8 mouse cellular contexts compared by ENCODE assay signal in genomic region chr4:40844811-40845751, GRCm38 (mm10). TPM values are rescaled to one million over a fixed set of nuclear protein-coding genes. Genes with fewer than 3 reads are reported as not detected.
A peak's percentile ranks its signal among the peaks of the same experiment; 100 is the strongest.
DNase-seq lines count a peak whose midpoint lies in the region; ATAC-seq and TF ChIP-seq lines count a peak whose summit lies in the region.

No protein-coding gene starts in this region.

- TF ChIP-seq POLR2A in brain, embryonic 14.5 days (IDR thresholded peaks at IDR 0.05; ENCODE audit: borderline replicate concordance, extremely low read depth, insufficient read depth, insufficient read length, poor library complexity, severe bottlenecking): no peak

- H3K27me3 ChIP-seq in midbrain, embryonic 10.5 days (ENCODE audit: low read depth, poor library complexity, severe bottlenecking): no peaks in the 10 kb centered on the region
- H3K27me3 ChIP-seq in midbrain, embryonic 11.5 days (ENCODE audit: control insufficient read depth, insufficient read depth, low read length): no peaks in the 10 kb centered on the region
- H3K27me3 ChIP-seq in heart, embryonic 13.5 days (replicated peaks): no peaks in the 10 kb centered on the region

- 0 out of 2 replicates have a peak, but pooled peaks cover 3% of the 10 kb centered on the region for H3K36me3 ChIP-seq in midbrain, embryonic 10.5 days
- no peaks in the 10 kb centered on the region for H3K36me3 ChIP-seq in midbrain, embryonic 11.5 days (ENCODE audit: control insufficient read depth, insufficient read depth, low read length)
- no peaks in the 10 kb centered on the region for H3K36me3 ChIP-seq in heart, embryonic 13.5 days

- H3K4me3 ChIP-seq in midbrain, embryonic 10.5 days: no peak overlapping the region
- no peak overlapping the region for H3K4me3 ChIP-seq in midbrain, embryonic 11.5 days (ENCODE audit: low read depth, low read length)
- H3K4me3 ChIP-seq in heart, embryonic 13.5 days: no peak overlapping the region

- peak overlapping the region; percentile 63; the same call in 1 of the 2 replicates for H3K27ac ChIP-seq in midbrain, embryonic 10.5 days (replicated peaks)
- H3K27ac ChIP-seq in midbrain, embryonic 11.5 days (ENCODE audit: low read depth, low read length): no peak overlapping the region; the same call in 1 of the 2 replicates
- H3K27ac ChIP-seq in heart, embryonic 13.5 days (replicated peaks): peak overlapping the region; percentile 96

- H3K4me2 ChIP-seq in midbrain, embryonic 11.5 days: no peak overlapping the region
- H3K4me2 ChIP-seq in heart, embryonic 13.5 days: peak overlapping the region; percentile 50

- TF ChIP-seq CTCF in brain, embryonic 14.5 days (IDR thresholded peaks at IDR 0.05; ENCODE audit: borderline replicate concordance, extremely low read depth, insufficient read depth, insufficient read length): no peak

- peaks cover 21% of the 10 kb centered on the region for H3K4me1 ChIP-seq in midbrain, embryonic 10.5 days
- peaks cover 3% of the 10 kb centered on the region for H3K4me1 ChIP-seq in midbrain, embryonic 11.5 days (ENCODE audit: control insufficient read depth, insufficient read depth, low read length)
- peaks cover 99% of the 10 kb centered on the region for H3K4me1 ChIP-seq in heart, embryonic 13.5 days

- no peak overlapping the region for H3K9ac ChIP-seq in midbrain, embryonic 11.5 days (ENCODE audit: low read length)
- H3K9ac ChIP-seq in heart, embryonic 13.5 days: peak overlapping the region; percentile 74; the same call in 1 of the 2 replicates

- no peak for ATAC-seq in midbrain, embryonic 11.5 days (ENCODE audit: low FRiP score)
- ATAC-seq in heart, embryonic 13.5 days (ENCODE audit: extremely low read depth, insufficient number of reproducible peaks, low FRiP score, low TSS enrichment): no peak
- ATAC-seq in megakaryocyte, adult 5-6 weeks (ENCODE audit: poor library complexity, severe bottlenecking): peak; percentile 33

- no peak for DNase-seq in midbrain, embryonic 10.5 days (ENCODE audit: low spot score)
- DNase-seq in midbrain, embryonic 11.5 days (ENCODE audit: low spot score, missing footprints): no peak
- peak; percentile 31 for DNase-seq in brain, embryonic 14.5 days (ENCODE audit: low read depth)
- peak; percentile 83 for DNase-seq in kidney, postnatal 14 days
- no peak for DNase-seq in right cerebral cortex, adult 2 months (ENCODE audit: low spot score in 2 of 2)
- DNase-seq in frontal cortex, adult 2 months (ENCODE audit: extremely low spot score in 1 of 2, low spot score in 1 of 2): no peak

- no peaks in the 10 kb centered on the region for H3K9me3 ChIP-seq in midbrain, embryonic 10.5 days (replicated peaks)
- H3K9me3 ChIP-seq in midbrain, embryonic 11.5 days (ENCODE audit: control insufficient read depth, low read length): no peaks in the 10 kb centered on the region
- H3K9me3 ChIP-seq in heart, embryonic 13.5 days: no peaks in the 10 kb centered on the region

- WGBS in midbrain, embryonic 10.5 days: 60% methylated on average over 12 of the region's 12 CpGs
- WGBS in midbrain, embryonic 11.5 days: 57% methylated on average over 12 of the region's 12 CpGs
- WGBS in heart, embryonic 13.5 days: 27% methylated on average over 12 of the region's 12 CpGs

RNA-seq across cellular contexts. Expression of gene B4galt1, which starts 8.7 kb away (rescaled TPM):
- polyA plus RNA-seq in midbrain, embryonic 10.5 days (2016; fragmentation: Nextera tagmentation; extraction: Ambion mirVana): 18.3 and 18.4 TPM in 2 replicates
- 13.8 and 14.9 TPM in 2 replicates for polyA plus RNA-seq in midbrain, embryonic 11.5 days (2014; fragmentation: Nextera tagmentation; extraction: Ambion mirVana)
- polyA plus RNA-seq in brain, embryonic 14.5 days (2012; rRNA removed): 6.9 and 9.2 TPM in 2 replicates
- 46.2 and 48.1 TPM in 2 replicates for polyA plus RNA-seq in heart, embryonic 13.5 days (2015; fragmentation: Nextera tagmentation; extraction: Ambion mirVana)
- 75.4 and 79.4 TPM in 2 replicates for total RNA-seq in megakaryocyte, adult 5-6 weeks (2015)
- 46.4 and 57.4 TPM in 2 replicates for total RNA-seq in megakaryocyte, adult 5-6 weeks (2017)
- polyA plus RNA-seq in frontal cortex, adult 2 months (2012; rRNA removed): 4.7 and 5.2 TPM in 2 replicates

Comparison
In these comparisons a context has a peak if more than half of its experiments do, and no peak if none do; other contexts are left out.
1. DNase-seq: peak in brain, embryonic 14.5 days (single experiment) and kidney, postnatal 14 days (single experiment); none in midbrain, embryonic 10.5 days (single experiment), midbrain, embryonic 11.5 days (single experiment), right cerebral cortex, adult 2 months (0 of 2) and frontal cortex, adult 2 months (0 of 2).